Mouse (Mus musculus): Measurements from ENCODE around the gene Krt19.

Krt19 gene

GRCm38 (mm10) chr11:100137693-100138092 is 10.8 kb downstream of the Krt19 start:
- WGBS: 64% methylated on average over 5 of the region's 5 CpGs

GRCm38 (mm10) chr11:100136559-100136958 is 11.9 kb downstream of the Krt19 start:
- 75% methylated on average over 5 of the region's 5 CpGs for WGBS

GRCm38 (mm10) chr11:100135731-100136130 is 12.7 kb downstream of the Krt19 start, which contains the start of gene Krt15:
TSS of gene Krt15 (minus strand) at chr11:100135928.
- 68% methylated on average over 7 of the region's 7 CpGs for WGBS

- 84% methylated on average over 7 of the region's 7 CpGs for WGBS
These were observed 23.6 kb downstream of the Krt19 start for GRCm38 (mm10) chr11:100124901-100125300.

GRCm38 (mm10) chr11:100121466-100121865 is 27.0 kb downstream of the Krt19 start, which contains the start of gene Krt13:
TSS of gene Krt13 (minus strand) at chr11:100121566.
- 81% methylated on average over 3 of the region's 3 CpGs for WGBS

GRCm38 (mm10) chr11:100120331-100120730 is 28.1 kb downstream of the Krt19 start:
- 87% methylated on average over 5 of the region's 5 CpGs for WGBS

GRCm38 (mm10) chr11:100113742-100114029 is 34.8 kb downstream of the Krt19 start:
- WGBS: 90% methylated on average over 2 of the region's 2 CpGs

- 87% methylated on average over 11 of the region's 11 CpGs for WGBS
These were observed 35.3 kb downstream of the Krt19 start for GRCm38 (mm10) chr11:100112935-100113741.

- 90% methylated on average over 6 of the region's 6 CpGs for WGBS
These were observed 42.8 kb downstream of the Krt19 start, which contains the start of gene Krt36 for GRCm38 (mm10) chr11:100105576-100106122. TSS of gene Krt36 (minus strand) at chr11:100105626.

GRCm38 (mm10) chr11:100102693-100103429 is 45.6 kb downstream of the Krt19 start:
- 78% methylated on average over 15 of the region's 15 CpGs for WGBS

GRCm38 (mm10) chr11:100100391-100100790 is 48.1 kb downstream of the Krt19 start:
- WGBS: 71% methylated on average over 4 of the region's 4 CpGs

GRCm38 (mm10) chr11:100097819-100098218 is 50.6 kb downstream of the Krt19 start:
- WGBS: 85% methylated on average over 9 of the region's 9 CpGs

GRCm38 (mm10) chr11:100096141-100096540 is 52.3 kb downstream of the Krt19 start, which contains the start of gene Krt35:
TSS of gene Krt35 (minus strand) at chr11:100096241.
- 75% methylated on average over 9 of the region's 9 CpGs for WGBS

Data from cerebral cortex, adult 2 months (tissue).